In genomic region chr2:49727199-49727598, GRCm38 (mm10) we compare ENCODE assay signal across 9 mouse cellular contexts.
DNase-seq lines count a peak whose midpoint lies in the region; ATAC-seq lines count a peak whose summit lies in the region.
"Had no signal": no experiment of that assay in that cellular context is flagged by ENCODE, and none has a peak within 500 bp of the region (broad histone marks: within the 10 kb centered on the region; RNA-seq: fewer than 3 reads in every experiment).

No protein-coding gene starts in this region.

- WGBS in forebrain, embryonic 12.5 days, result 15% methylated on average over 7 of the region's 7 CpGs
- WGBS in hindbrain, embryonic 10.5 days, result 24% methylated on average over 7 of the region's 7 CpGs

- no peak overlapping the region for H3K9ac ChIP-seq in forebrain, embryonic 12.5 days

- no peaks in the 10 kb centered on the region for H3K9me3 ChIP-seq in forebrain, embryonic 12.5 days
- no peaks in the 10 kb centered on the region for H3K9me3 ChIP-seq in hindbrain, embryonic 10.5 days

- DNase-seq in adrenal gland, adult 2 months, result peak; percentile 67
- no peak for DNase-seq in adrenal gland, adult 8-10 months
- DNase-seq in hindbrain, embryonic 10.5 days (ENCODE audit: low spot score), result peak; percentile 58
- peak; percentile 40 for DNase-seq in layer of hippocampus, adult 9-10 months (ENCODE audit: low spot score)
- peak; percentile 81 for DNase-seq in lung, postnatal 25 days (ENCODE audit: low spot score)
- DNase-seq in retina, adult 2 months (ENCODE audit: low read depth, low spot score), result peak; percentile 39

- no peak overlapping the region for H3K4me2 ChIP-seq in forebrain, embryonic 12.5 days

- no peak overlapping the region for H3K4me3 ChIP-seq in forebrain, embryonic 12.5 days (replicated peaks)
- H3K4me3 ChIP-seq in hindbrain, embryonic 10.5 days, result no peak overlapping the region

- peaks cover 18% of the 10 kb centered on the region for H3K4me1 ChIP-seq in forebrain, embryonic 12.5 days
- H3K4me1 ChIP-seq in hindbrain, embryonic 10.5 days (replicated peaks), result peaks cover 27% of the 10 kb centered on the region

- H3K27me3 ChIP-seq in forebrain, embryonic 12.5 days, result no peaks in the 10 kb centered on the region
- no peaks in the 10 kb centered on the region for H3K27me3 ChIP-seq in hindbrain, embryonic 10.5 days (ENCODE audit: insufficient read depth, poor library complexity, severe bottlenecking)

- peaks cover 67% of the 10 kb centered on the region for H3K36me3 ChIP-seq in forebrain, embryonic 12.5 days (replicated peaks)
- H3K36me3 ChIP-seq in hindbrain, embryonic 10.5 days, result peaks cover 78% of the 10 kb centered on the region

- peak; percentile 87 for ATAC-seq in cerebellum, adult (ENCODE audit: insufficient number of reproducible peaks, low FRiP score, low TSS enrichment)
- peak; percentile 71 for ATAC-seq in forebrain, embryonic 12.5 days (ENCODE audit: low FRiP score)

- H3K27ac ChIP-seq in forebrain, embryonic 12.5 days, result peak overlapping the region; percentile 66; the same call in 1 of the 2 replicates
- H3K27ac ChIP-seq in hindbrain, embryonic 10.5 days, result no peak overlapping the region
- H3K27ac ChIP-seq: macrophage had no signal
